Mouse (Mus musculus) limb, embryonic 12.5 days (tissue): ENCODE measurements around the gene Mvb12b. TPM values are rescaled to one million over a fixed set of nuclear protein-coding genes. Genes with fewer than 3 reads are reported as not detected.

Experiments
- ATAC-seq: fragments of 200-750 bp; cut with Nextera tagmentation; 2 replicates; pipeline ENCODE4 v1.8.0; 2017; ENCODE audit warnings: low read depth, moderate TSS enrichment; ENCODE audit not compliant: insufficient number of reproducible peaks, insufficient read depth, low FRiP score, low TSS enrichment
- H3K27ac ChIP-seq: fragments of 300-500 bp; sonication (generic); 2 replicates; pipeline ENCODE4 v1.5.1; 2016; ENCODE audit warnings: mild to moderate bottlenecking, moderate library complexity
- H3K27me3 ChIP-seq: fragments of 300-500 bp; sonication (generic); 2 replicates; pipeline ENCODE4 v1.6.1; 2016; ENCODE audit warnings: mild to moderate bottlenecking, moderate library complexity
- H3K36me3 ChIP-seq: fragments of 300-500 bp; sonication (generic); 2 replicates; pipeline ENCODE4 v1.6.1; 2016; ENCODE audit warnings: mild to moderate bottlenecking, moderate library complexity
- H3K4me1 ChIP-seq: fragments of 300-500 bp; sonication (generic); replicated peaks from 2 replicates; pipeline ENCODE4 v1.6.1; 2016
- H3K4me2 ChIP-seq: fragments of 300-500 bp; sonication (generic); 2 replicates; pipeline ENCODE4 v1.6.1; 2016; ENCODE audit warnings: mild to moderate bottlenecking, moderate library complexity
- H3K4me3 ChIP-seq: fragments of 300-500 bp; sonication (generic); replicated peaks from 2 replicates; pipeline ENCODE4 v1.5.1; 2016; ENCODE audit warnings: mild to moderate bottlenecking
- H3K9ac ChIP-seq: fragments of 300-500 bp; sonication (generic); replicated peaks from 2 replicates; pipeline ENCODE4 v1.6.1; 2016; ENCODE audit warnings: mild to moderate bottlenecking, moderate library complexity
- H3K9me3 ChIP-seq: fragments of 300-500 bp; sonication (generic); 2 replicates; pipeline ENCODE4 v1.6.1; 2016; ENCODE audit warnings: mild to moderate bottlenecking, moderate library complexity
- WGBS: fragments of 180-500 bp; shearing (Covaris S2); methylation state at CpG from one replicate; pipeline ENCODE4 v1.1.7; 2016; 5-methylcytosine and 5-hydroxymethylcytosine counted together
- polyA plus RNA-seq: library from polyadenylated mRNA; unstranded; fragments of >200 nt; fragmentation: Nextera tagmentation; extraction: Ambion mirVana; gene quantifications from 2 replicates; pipeline ENCODE4 v1.2.1, GENCODE M21; 2016

Gene Mvb12b
- polyA plus RNA-seq, 1 experiment from 2014 or later: 25.5 TPM

DNA sequence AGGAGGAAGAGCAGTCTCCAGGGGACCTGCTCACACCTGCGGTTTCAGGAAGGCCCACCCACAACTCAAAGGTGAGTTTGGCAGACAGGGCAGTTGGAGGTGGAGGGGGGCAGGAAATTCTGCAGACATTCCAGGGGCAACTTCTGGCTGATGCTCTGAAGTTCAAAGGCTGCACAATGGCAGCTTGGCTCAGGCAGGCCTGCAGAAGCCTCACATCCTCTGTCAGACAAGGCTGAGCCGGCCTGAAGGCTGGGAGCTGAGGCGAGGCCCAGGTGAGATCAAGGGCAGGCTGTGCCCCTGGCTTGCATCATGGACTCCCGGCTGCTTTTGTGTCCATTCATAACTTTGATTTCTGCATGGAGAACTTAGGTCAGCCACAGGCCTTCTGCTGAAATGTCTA is 41.1 kb downstream of the Mvb12b start:
- H3K27me3 ChIP-seq: peaks cover 5% of the 10 kb centered on the region; the same call in 1 of the 2 replicates
- 21% methylated on average over 4 of the region's 4 CpGs for WGBS
- H3K4me2 ChIP-seq: no peak overlapping the region
- no peak overlapping the region for H3K4me3 ChIP-seq
- peak overlapping the region; percentile 74 for H3K27ac ChIP-seq
- no peaks in the 10 kb centered on the region for H3K9me3 ChIP-seq
- ATAC-seq: no peak
- peaks cover 21% of the 10 kb centered on the region; the same call in 1 of the 2 replicates for H3K36me3 ChIP-seq
- peaks cover 35% of the 10 kb centered on the region for H3K4me1 ChIP-seq
- H3K9ac ChIP-seq: 0 out of 2 replicates have a peak overlapping the region, but pooled peaks have one; percentile 9

DNA sequence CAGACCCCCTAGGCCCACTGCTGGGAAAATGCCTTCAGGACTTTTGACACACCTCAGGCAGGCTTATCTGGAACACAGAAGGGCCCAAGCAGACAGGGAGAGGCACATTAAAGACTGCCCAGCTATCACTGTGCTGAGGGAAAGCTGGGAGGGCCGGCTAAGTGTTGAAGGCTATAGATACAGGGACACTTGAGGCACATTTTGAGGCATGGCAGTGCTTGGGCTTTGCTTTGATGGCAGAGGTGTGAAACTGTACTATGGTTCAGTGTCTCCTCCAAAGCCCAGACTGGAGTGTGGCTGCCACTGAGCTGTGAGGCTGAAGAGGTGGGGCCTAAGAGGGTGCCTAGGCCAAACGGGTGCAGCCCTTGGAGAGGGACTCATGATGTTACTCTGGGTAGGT is 44.1 kb downstream of the Mvb12b start:
- Histone ChIP-seq H3K9ac (no peak overlapping the region), H3K4me1 (peaks cover 35% of the 10 kb centered on the region), H3K27ac (peak overlapping the region; percentile 29; the same call in 1 of the 2 replicates), H3K9me3 (no peaks in the 10 kb centered on the region), H3K36me3 (peaks cover 12% of the 10 kb centered on the region; the same call in 1 of the 2 replicates), H3K4me2 (no peak overlapping the region), H3K27me3 (peaks cover 5% of the 10 kb centered on the region; the same call in 1 of the 2 replicates), H3K4me3 (no peak overlapping the region)
- ATAC-seq: no peak
- WGBS: 39% methylated on average over 2 of the region's 2 CpGs

- Histone ChIP-seq H3K4me1 (peaks cover 35% of the 10 kb centered on the region), H3K27me3 (peaks cover 5% of the 10 kb centered on the region; the same call in 1 of the 2 replicates), H3K4me2 (no peak overlapping the region), H3K9ac (no peak overlapping the region), H3K4me3 (no peak overlapping the region), H3K36me3 (peaks cover 12% of the 10 kb centered on the region), H3K9me3 (no peaks in the 10 kb centered on the region), H3K27ac (no peak overlapping the region)
- WGBS: 95% methylated on average over 2 of the region's 2 CpGs
- peak; percentile 34; the same call in 1 of the 2 replicates for ATAC-seq
These were observed 44.7 kb downstream of the Mvb12b start for GRCm38 (mm10) chr2:33842983-33843577.

DNA sequence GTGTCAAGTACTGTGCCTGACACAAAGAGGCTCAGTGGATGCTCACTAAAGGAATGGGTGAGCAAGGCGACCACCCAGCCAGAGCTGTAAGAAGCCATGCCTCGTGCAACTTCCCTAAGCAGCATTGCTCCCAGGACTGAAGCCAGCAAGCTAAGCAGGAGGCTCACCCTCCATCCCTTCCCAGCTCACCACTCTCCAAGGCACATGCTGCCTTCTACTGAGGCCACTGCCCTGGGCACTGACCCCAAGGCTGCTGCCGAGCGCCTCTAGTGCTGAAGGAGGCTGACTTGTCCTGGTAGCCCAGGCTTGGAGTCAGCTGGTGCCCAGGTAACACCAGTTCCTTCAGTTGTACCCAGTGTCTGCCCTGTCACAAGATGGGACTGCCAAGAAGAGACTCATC is 45.8 kb downstream of the Mvb12b start:
- no peak for ATAC-seq
- Histone ChIP-seq H3K9ac (no peak overlapping the region), H3K27ac (no peak overlapping the region), H3K36me3 (peaks cover 16% of the 10 kb centered on the region), H3K27me3 (0 out of 2 replicates have a peak, but pooled peaks cover 5% of the 10 kb centered on the region), H3K4me1 (peaks cover 36% of the 10 kb centered on the region), H3K4me2 (no peak overlapping the region), H3K9me3 (no peaks in the 10 kb centered on the region), H3K4me3 (no peak overlapping the region)
- WGBS: 86% methylated on average over 4 of the region's 4 CpGs

- ATAC-seq: no peak
- Histone ChIP-seq H3K36me3 (peaks cover 16% of the 10 kb centered on the region), H3K4me1 (peaks cover 33% of the 10 kb centered on the region), H3K9ac (no peak overlapping the region), H3K4me2 (no peak overlapping the region), H3K4me3 (no peak overlapping the region), H3K27me3 (0 out of 2 replicates have a peak, but pooled peaks cover 5% of the 10 kb centered on the region), H3K27ac (no peak overlapping the region), H3K9me3 (no peaks in the 10 kb centered on the region)
- 61% methylated on average over 3 of the region's 3 CpGs for WGBS
These were observed 47.3 kb downstream of the Mvb12b start for GRCm38 (mm10) chr2:33840483-33840882.

- no peak overlapping the region for H3K4me2 ChIP-seq
- no peak overlapping the region for H3K4me3 ChIP-seq
- peaks cover 42% of the 10 kb centered on the region for H3K4me1 ChIP-seq
- H3K36me3 ChIP-seq: peaks cover 14% of the 10 kb centered on the region
- H3K27me3 ChIP-seq: 0 out of 2 replicates have a peak, but pooled peaks cover 5% of the 10 kb centered on the region
- no peak for ATAC-seq
- no peak overlapping the region for H3K27ac ChIP-seq
- H3K9ac ChIP-seq: no peak overlapping the region
- H3K9me3 ChIP-seq: no peaks in the 10 kb centered on the region
These were observed 48.5 kb downstream of the Mvb12b start for GRCm38 (mm10) chr2:33839252-33839651.

DNA sequence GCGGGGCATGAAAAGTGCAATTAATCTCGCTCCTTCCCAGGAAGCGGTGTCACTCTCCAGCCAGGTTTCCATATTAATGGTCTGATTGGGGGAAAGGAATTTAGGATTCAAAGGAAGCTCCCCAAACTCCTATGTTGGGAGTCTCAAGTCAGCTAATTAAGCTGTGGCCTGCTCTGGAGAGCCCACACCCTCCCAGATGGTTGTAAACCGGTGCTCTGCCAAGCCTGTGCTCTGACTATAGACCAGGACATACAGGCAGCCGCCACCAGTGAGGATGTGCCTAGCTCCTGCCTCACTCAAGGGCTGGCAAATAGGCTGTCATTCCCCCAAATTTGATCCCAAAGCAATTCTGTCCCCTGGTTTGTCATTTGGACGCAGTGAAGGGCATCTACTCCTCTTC is 50.4 kb downstream of the Mvb12b start:
- Histone ChIP-seq H3K4me1 (peaks cover 51% of the 10 kb centered on the region), H3K27ac (0 out of 2 replicates have a peak overlapping the region, but pooled peaks have one; percentile 13), H3K27me3 (0 out of 2 replicates have a peak, but pooled peaks cover 5% of the 10 kb centered on the region), H3K36me3 (peaks cover 12% of the 10 kb centered on the region), H3K9me3 (no peaks in the 10 kb centered on the region), H3K4me3 (no peak overlapping the region), H3K4me2 (no peak overlapping the region), H3K9ac (no peak overlapping the region)
- ATAC-seq: no peak
- 52% methylated on average over 6 of the region's 6 CpGs for WGBS

DNA sequence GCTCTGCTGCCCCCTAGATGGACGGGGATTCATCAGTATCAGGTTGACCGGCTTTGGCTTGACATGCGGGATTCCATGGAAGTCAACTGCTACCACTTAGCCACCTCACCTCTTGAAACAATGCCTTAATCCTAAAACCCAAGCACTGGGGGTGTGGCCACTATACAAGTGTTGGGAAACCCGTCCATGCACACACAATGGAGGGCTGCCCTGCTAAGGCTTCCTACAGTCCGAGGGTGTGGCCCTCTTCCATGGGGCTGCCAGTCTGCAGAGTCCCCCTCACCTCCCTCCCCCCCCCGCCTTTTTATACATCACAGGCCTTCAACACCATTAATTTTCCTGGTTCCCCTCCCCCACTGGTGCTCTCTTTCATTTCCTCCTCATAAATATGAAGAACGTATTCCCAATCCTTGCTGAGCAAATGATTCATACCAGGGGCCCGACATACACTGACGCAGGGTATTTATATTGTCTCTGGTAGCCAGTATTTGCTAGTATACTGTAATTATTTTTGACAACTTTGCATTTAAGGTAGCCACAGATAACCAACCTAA is 51.0 kb downstream of the Mvb12b start:
- peaks cover 17% of the 10 kb centered on the region for H3K36me3 ChIP-seq
- 0 out of 2 replicates have a peak, but pooled peaks have one; percentile 40 for ATAC-seq
- no peak overlapping the region for H3K27ac ChIP-seq
- 63% methylated on average over 9 of the region's 9 CpGs for WGBS
- no peak overlapping the region for H3K4me3 ChIP-seq
- H3K27me3 ChIP-seq: 0 out of 2 replicates have a peak, but pooled peaks cover under 1% of the 10 kb centered on the region
- no peaks in the 10 kb centered on the region for H3K9me3 ChIP-seq
- H3K4me2 ChIP-seq: no peak overlapping the region
- peaks cover 53% of the 10 kb centered on the region for H3K4me1 ChIP-seq
- no peak overlapping the region for H3K9ac ChIP-seq

GRCm38 (mm10) chr2:33835038-33835437 is 52.7 kb downstream of the Mvb12b start:
- Histone ChIP-seq H3K36me3 (peaks cover 29% of the 10 kb centered on the region), H3K4me3 (no peak overlapping the region), H3K9me3 (no peaks in the 10 kb centered on the region), H3K4me1 (peaks cover 53% of the 10 kb centered on the region), H3K9ac (no peak overlapping the region), H3K4me2 (no peak overlapping the region), H3K27ac (no peak overlapping the region), H3K27me3 (no peaks in the 10 kb centered on the region)
- whole genome bisulfite sequencing: 76% methylated on average over 8 of the region's 8 CpGs
- ATAC-seq: no peak

DNA sequence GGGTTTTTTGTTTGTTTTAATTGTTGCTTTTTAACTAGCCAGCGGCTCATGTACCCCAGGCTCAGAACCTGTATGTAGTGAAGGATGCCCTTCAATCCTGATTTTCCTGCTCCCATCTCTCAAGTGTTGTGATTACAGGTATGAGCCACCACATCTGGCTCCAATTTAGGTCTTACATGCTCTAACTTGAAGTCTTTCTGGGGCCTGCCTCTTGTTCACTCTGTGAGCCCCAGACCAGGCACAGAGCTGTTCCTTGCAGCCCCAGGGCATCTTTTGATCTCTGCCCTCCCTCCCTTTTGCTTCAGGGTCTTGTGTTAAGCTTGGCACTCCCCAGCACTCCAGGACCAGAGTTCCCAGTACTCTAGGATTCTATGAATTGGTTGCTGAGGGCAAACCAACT is 53.8 kb downstream of the Mvb12b start:
- H3K27ac ChIP-seq: peak overlapping the region; percentile 68
- H3K9me3 ChIP-seq: no peaks in the 10 kb centered on the region
- H3K36me3 ChIP-seq: peaks cover 29% of the 10 kb centered on the region
- no peak overlapping the region for H3K9ac ChIP-seq
- WGBS: 36% methylated on average over 1 of the region's 1 CpGs
- H3K4me2 ChIP-seq: no peak overlapping the region
- peaks cover 53% of the 10 kb centered on the region for H3K4me1 ChIP-seq
- H3K27me3 ChIP-seq: no peaks in the 10 kb centered on the region
- no peak overlapping the region for H3K4me3 ChIP-seq
- no peak for ATAC-seq

- no peaks in the 10 kb centered on the region for H3K9me3 ChIP-seq
These were observed 57.9 kb downstream of the Mvb12b start for GRCm38 (mm10) chr2:33829870-33830269.

More at GRCm38 (mm10) chr2:33829870-33830269, 57.9 kb downstream of the Mvb12b start:
- Histone ChIP-seq H3K36me3 (peaks cover 50% of the 10 kb centered on the region), H3K4me3 (no peak overlapping the region), H3K27ac (no peak overlapping the region), H3K4me1 (peaks cover 38% of the 10 kb centered on the region), H3K27me3 (no peaks in the 10 kb centered on the region), H3K9ac (no peak overlapping the region), H3K4me2 (no peak overlapping the region)
- 84% methylated on average over 2 of the region's 2 CpGs for WGBS
- ATAC-seq: no peak
